Mouse (Mus musculus): ENCODE measurements around the gene Mpp6.

- TF ChIP-seq CTCF (IDR thresholded peaks at IDR 0.05), result no peak
- no peak for TF ChIP-seq POLR2A (IDR thresholded peaks at IDR 0.05; ENCODE audit: insufficient read depth, low read depth, low read length)
- no peak for TF ChIP-seq EP300 (IDR thresholded peaks at IDR 0.05; ENCODE audit: insufficient read depth, low read depth, low read length)
These were observed 34.8 kb upstream of the Mpp6 start for GRCm38 (mm10) chr6:50075248-50075647.
